Mouse (Mus musculus): ENCODE measurements around the gene Igsf21.
A peak's percentile ranks its signal among the peaks of the same experiment; 100 is the strongest.

Igsf21 gene

GRCm38 (mm10) chr4:140140485-140140884 lies 106.1 kb downstream of the Igsf21 start:
- DNase-seq = peak; percentile 21

GRCm38 (mm10) chr4:140138846-140139245 lies 107.7 kb downstream of the Igsf21 start:
- DNase-seq = no peak

- DNase-seq = no peak
Observed at GRCm38 (mm10) chr4:140131625-140132321, 114.8 kb downstream of the Igsf21 start.

- no peak for DNase-seq
Observed at GRCm38 (mm10) chr4:140131201-140131600, 115.4 kb downstream of the Igsf21 start.

GRCm38 (mm10) chr4:140129553-140130275 lies 116.9 kb downstream of the Igsf21 start:
- no peak for DNase-seq

- no peak for DNase-seq
Observed at GRCm38 (mm10) chr4:140128116-140128515, 118.5 kb downstream of the Igsf21 start.

- no peak for DNase-seq
Observed at GRCm38 (mm10) chr4:140125806-140126205, 120.8 kb downstream of the Igsf21 start.

- no peak for DNase-seq
Observed at GRCm38 (mm10) chr4:140122534-140122933, 124.0 kb downstream of the Igsf21 start.

GRCm38 (mm10) chr4:140117275-140117691 lies 129.3 kb downstream of the Igsf21 start:
- DNase-seq = no peak

GRCm38 (mm10) chr4:140115756-140116155 lies 130.8 kb downstream of the Igsf21 start:
- DNase-seq = no peak

- no peak for DNase-seq
Observed at GRCm38 (mm10) chr4:140115053-140115452, 131.5 kb downstream of the Igsf21 start.

- DNase-seq = no peak
Observed at GRCm38 (mm10) chr4:140113690-140114475, 132.7 kb downstream of the Igsf21 start.

- no peak for DNase-seq
Observed at GRCm38 (mm10) chr4:140109626-140109948, 137.0 kb downstream of the Igsf21 start.

- DNase-seq = no peak
Observed at GRCm38 (mm10) chr4:140108871-140109625, 137.5 kb downstream of the Igsf21 start.

GRCm38 (mm10) chr4:140107161-140107560 lies 139.4 kb downstream of the Igsf21 start:
- DNase-seq = no peak

GRCm38 (mm10) chr4:140104795-140105194 lies 141.8 kb downstream of the Igsf21 start:
- DNase-seq = no peak

- peak; percentile 15 for DNase-seq
Observed at GRCm38 (mm10) chr4:140103341-140104027, 143.1 kb downstream of the Igsf21 start.

- DNase-seq = no peak
Observed at GRCm38 (mm10) chr4:140102581-140103200, 143.9 kb downstream of the Igsf21 start.

- DNase-seq = peak; percentile 18
Observed at GRCm38 (mm10) chr4:140101106-140101505, 145.5 kb downstream of the Igsf21 start.

GRCm38 (mm10) chr4:140100141-140100540 lies 146.4 kb downstream of the Igsf21 start:
- peak; percentile 27 for DNase-seq

GRCm38 (mm10) chr4:140096283-140096682 lies 150.3 kb downstream of the Igsf21 start:
- DNase-seq = no peak

GRCm38 (mm10) chr4:140094835-140095234 lies 151.7 kb downstream of the Igsf21 start:
- no peak for DNase-seq

Measured in lung, postnatal 10 days (tissue).